Mouse (Mus musculus) c-Kit-positive CD71-positive TER-119-negative erythroid progenitor cells, embryonic 14.5 days (primary cell): ENCODE results near the gene Ccdc13.

Source experiments
- DNase-seq: peaks from one replicate; pipeline ENCODE4 v3.0.0-alpha.2; 2013; ENCODE audit warnings: low read depth

Gene Ccdc13

DNA sequence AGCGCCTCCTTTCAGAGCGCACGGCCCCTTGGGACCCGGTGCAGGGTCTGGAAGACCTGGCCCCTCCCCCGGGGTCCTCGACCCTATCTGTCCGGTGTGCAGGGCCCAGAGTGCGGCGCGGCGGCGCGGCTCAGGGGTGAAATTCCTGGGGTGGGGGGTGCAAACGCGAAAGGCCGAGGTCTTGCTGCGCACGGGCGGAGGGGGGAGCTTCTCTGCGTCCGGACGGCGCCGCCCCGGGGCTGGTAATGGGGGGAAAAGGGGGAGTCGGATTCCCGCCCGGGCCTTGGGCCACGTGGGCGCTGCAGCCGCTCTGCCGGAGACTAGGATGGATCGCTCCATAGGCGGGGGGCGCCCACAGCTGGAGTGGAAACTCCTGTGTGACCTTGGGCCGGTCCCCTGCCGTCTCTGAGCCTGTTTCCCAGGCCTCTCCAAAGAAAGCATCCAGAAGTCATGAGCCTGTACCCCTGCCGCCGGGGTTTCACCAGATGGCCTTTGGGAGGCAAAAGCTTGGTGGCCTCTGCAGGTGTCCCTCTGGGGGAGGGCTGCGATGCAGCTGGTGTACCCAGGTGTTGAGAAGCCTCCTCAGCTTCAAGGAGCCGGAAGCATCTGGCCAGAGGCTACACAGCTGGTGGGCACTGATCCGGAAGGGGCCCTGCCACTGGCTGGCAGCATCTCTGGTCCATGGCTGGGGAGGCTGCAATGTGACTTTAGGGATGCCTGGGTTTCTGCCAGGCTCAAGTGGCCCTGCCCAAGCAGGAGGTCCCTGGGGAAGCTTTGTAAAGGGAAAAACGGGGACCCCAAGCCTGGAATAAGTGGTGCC is 78.8 kb downstream of the Ccdc13 start:
- no peak for DNase-seq

GRCm38 (mm10) chr9:121759091-121760081 is 79.9 kb downstream of the Ccdc13 start, which contains the start of gene Zfp651:
Zfp651 (plus strand) TSS chr9:121759330.
- DNase-seq = no peak

- no peak for DNase-seq
Measured at GRCm38 (mm10) chr9:121757835-121758814, 81.1 kb downstream of the Ccdc13 start.

DNA sequence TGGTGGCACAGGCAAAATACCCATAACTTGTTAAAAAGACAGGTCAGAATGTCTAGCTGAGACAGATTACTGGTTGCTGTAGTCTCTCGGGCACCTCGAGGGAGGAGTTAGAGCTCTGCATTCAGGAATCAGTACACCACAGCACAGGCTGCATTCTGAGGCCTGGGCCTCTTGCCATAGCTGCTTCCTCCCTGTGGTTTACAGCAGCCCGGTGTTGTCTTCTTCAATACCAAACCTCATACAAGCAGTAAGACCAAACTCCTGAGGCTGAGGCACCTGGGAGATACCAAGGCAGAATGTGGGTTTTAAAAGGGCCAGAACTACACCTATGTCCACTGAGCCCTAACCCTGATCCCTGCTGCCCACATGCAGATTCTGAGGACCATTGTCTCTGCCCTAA is 81.8 kb downstream of the Ccdc13 start:
- no peak for DNase-seq

- no peak for DNase-seq
Measured at GRCm38 (mm10) chr9:121756785-121757184, 82.5 kb downstream of the Ccdc13 start.

DNA sequence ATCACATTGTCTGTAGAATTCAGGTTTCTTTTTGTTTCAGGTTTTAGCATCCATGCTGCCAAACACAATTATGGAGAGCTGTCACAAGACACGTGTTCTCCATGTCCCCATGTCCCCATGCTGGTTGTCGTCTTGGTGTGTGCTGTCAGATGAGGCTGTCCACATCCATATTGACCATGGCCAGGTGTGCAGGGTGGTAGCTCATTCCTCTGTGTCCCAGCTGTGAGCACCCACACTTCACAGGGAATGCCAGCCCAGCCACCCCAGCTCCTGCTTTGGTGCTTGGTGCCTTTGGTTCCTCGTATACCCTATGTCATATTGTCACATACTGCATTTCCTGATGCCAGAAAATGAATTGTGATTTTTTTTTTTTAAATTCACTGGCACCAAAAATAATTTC is 84.6 kb downstream of the Ccdc13 start:
- DNase-seq = no peak

DNA sequence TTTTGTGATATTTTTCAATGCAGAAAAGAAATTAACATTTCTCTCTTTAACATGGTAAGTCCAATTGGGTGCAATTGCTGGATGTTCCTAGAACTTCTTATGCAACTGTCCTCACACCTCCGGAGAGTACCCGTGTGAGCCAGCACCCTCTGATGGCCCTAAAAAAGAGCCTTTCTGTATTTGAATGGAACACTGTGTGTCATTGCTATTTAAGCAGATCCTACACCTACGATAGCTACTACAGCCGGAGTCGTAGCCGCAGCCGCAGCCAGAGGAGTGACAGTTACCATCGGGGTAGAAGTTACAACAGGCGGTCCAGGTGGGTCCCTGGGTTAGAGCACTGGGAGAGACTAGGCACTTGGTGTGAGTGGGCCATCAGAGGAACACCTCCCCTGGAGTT is 86.5 kb downstream of the Ccdc13 start:
- DNase-seq = no peak
